Mouse (Mus musculus) CD4-positive, CD25-positive, alpha-beta regulatory T cell, adult 2 months (primary cell): ENCODE data around the gene Vta1.

Experiments
- DNase-seq: peaks from one replicate; pipeline ENCODE4 v3.0.0-alpha.2; 2012; ENCODE audit warnings: low read depth, low spot score

Gene Vta1

GRCm38 (mm10) chr10:14705072-14706066 is at the start of gene Vta1, which contains the start of gene Nmbr:
Gene Vta1, minus strand, starts transcription at chr10:14705560.
Gene Nmbr, plus strand, starts transcription at chr10:14705591.
- peak; percentile 97 for DNase-seq

- DNase-seq = peak; percentile 34
Measured at GRCm38 (mm10) chr10:14734285-14734684, 28.9 kb upstream of the Vta1 start.

- no peak for DNase-seq
Measured at GRCm38 (mm10) chr10:14725671-14726070, 20.3 kb upstream of the Vta1 start.

GRCm38 (mm10) chr10:14718114-14718513 is 12.8 kb upstream of the Vta1 start, which contains the start of gene Gje1:
Gene Gje1, minus strand, starts transcription at chr10:14718214.
- DNase-seq = no peak

GRCm38 (mm10) chr10:14703830-14704420 is 1.4 kb downstream of the Vta1 start:
- no peak for DNase-seq

GRCm38 (mm10) chr10:14703239-14703638 is 2.1 kb downstream of the Vta1 start:
- no peak for DNase-seq

GRCm38 (mm10) chr10:14690349-14690748 is 15.0 kb downstream of the Vta1 start:
- no peak for DNase-seq

- no peak for DNase-seq
Measured at GRCm38 (mm10) chr10:14688785-14689442, 16.4 kb downstream of the Vta1 start.

GRCm38 (mm10) chr10:14685663-14686062 is 19.7 kb downstream of the Vta1 start:
- peak; percentile 14 for DNase-seq

GRCm38 (mm10) chr10:14666147-14666546 is 39.2 kb downstream of the Vta1 start:
- no peak for DNase-seq

- DNase-seq = no peak
Measured at GRCm38 (mm10) chr10:14660875-14661274, 44.5 kb downstream of the Vta1 start.

GRCm38 (mm10) chr10:14639635-14640034 is 65.7 kb downstream of the Vta1 start:
- no peak for DNase-seq

GRCm38 (mm10) chr10:14639043-14639442 is 66.3 kb downstream of the Vta1 start:
- DNase-seq = no peak

GRCm38 (mm10) chr10:14625706-14626105 is 79.7 kb downstream of the Vta1 start:
- DNase-seq = no peak

- no peak for DNase-seq
Measured at GRCm38 (mm10) chr10:14619156-14619555, 86.2 kb downstream of the Vta1 start.

GRCm38 (mm10) chr10:14618301-14618700 is 87.1 kb downstream of the Vta1 start:
- DNase-seq = no peak

GRCm38 (mm10) chr10:14615441-14615840 is 89.9 kb downstream of the Vta1 start:
- no peak for DNase-seq

GRCm38 (mm10) chr10:14607597-14607996 is 97.8 kb downstream of the Vta1 start:
- DNase-seq = no peak
